Mouse (Mus musculus) midbrain, embryonic 16.5 days (tissue): ENCODE measurements around the gene Pde4dip. TPM values are rescaled to one million over a fixed set of nuclear protein-coding genes. Genes with fewer than 3 reads are reported as not detected.

ENCODE experiments used
- ATAC-seq: fragments of 200-750 bp; cut with Nextera tagmentation; 2 replicates; pipeline ENCODE4 v1.8.0; 2017; ENCODE audit warnings: moderate TSS enrichment
- H3K27ac ChIP-seq: fragments of 300-500 bp; sonication (generic); 2 replicates; pipeline ENCODE4 v1.5.1; 2014; ENCODE audit warnings: mild to moderate bottlenecking, low read length, mixed read lengths
- H3K27me3 ChIP-seq: fragments of 300-500 bp; sonication (generic); 2 replicates; pipeline ENCODE4 v1.6.1; 2014; ENCODE audit warnings: low read depth, low read length, mixed read lengths; ENCODE audit not compliant: control insufficient read depth, insufficient read depth
- H3K36me3 ChIP-seq: fragments of 300-500 bp; sonication (generic); 2 replicates; pipeline ENCODE4 v1.6.1; 2014; ENCODE audit warnings: mild to moderate bottlenecking, low read length, moderate library complexity, mixed read lengths; ENCODE audit not compliant: control insufficient read depth, insufficient read depth
- H3K4me1 ChIP-seq: fragments of 300-500 bp; sonication (generic); 2 replicates; pipeline ENCODE4 v1.6.1; 2014; ENCODE audit warnings: mild to moderate bottlenecking, low read length, mixed read lengths; ENCODE audit not compliant: control insufficient read depth, insufficient read depth
- H3K4me2 ChIP-seq: fragments of 300-500 bp; sonication (generic); 2 replicates; pipeline ENCODE4 v1.6.1; 2014; ENCODE audit warnings: mild to moderate bottlenecking, low read length, mixed read lengths
- H3K4me3 ChIP-seq: fragments of 300-500 bp; sonication (generic); 2 replicates; pipeline ENCODE4 v1.5.1; 2014; ENCODE audit warnings: low read depth, mild to moderate bottlenecking, low read length, moderate library complexity, mixed read lengths
- H3K9ac ChIP-seq: fragments of 300-500 bp; sonication (generic); 2 replicates; pipeline ENCODE4 v1.6.1; 2014; ENCODE audit warnings: low read depth, low read length, mixed read lengths
- H3K9me3 ChIP-seq: fragments of 300-500 bp; sonication (generic); replicated peaks from 2 replicates; pipeline ENCODE4 v1.6.1; 2014; ENCODE audit warnings: mild to moderate bottlenecking, low read length, mixed read lengths; ENCODE audit not compliant: control insufficient read depth, poor library complexity, severe bottlenecking
- WGBS: fragments of 180-500 bp; shearing (Covaris S2); extraction: QIAGEN DNeasy Blood & Tissue Kit; methylation state at CpG from one replicate; pipeline ENCODE4 v1.1.7; 2014; 5-methylcytosine and 5-hydroxymethylcytosine counted together
- polyA plus RNA-seq: library from polyadenylated mRNA; unstranded; fragments of >200 nt; fragmentation: Nextera tagmentation; extraction: Ambion mirVana; gene quantifications from 2 replicates; pipeline ENCODE4 v1.2.1, GENCODE M21; 2015

The Pde4dip gene
- polyA plus RNA-seq, 1 experiment from 2014 or later: 67.5 TPM

- ATAC-seq: peak; percentile 76
Measured at GRCm38 (mm10) chr3:97658426-97659193, 229.9 kb downstream of the Pde4dip start.

GRCm38 (mm10) chr3:97657655-97658411 is 230.7 kb downstream of the Pde4dip start, which contains the start of gene Prkab2:
Gene Prkab2 (plus strand): TSS chr3:97658193.
- 0 out of 2 replicates have a peak, but pooled peaks cover 2% of the 10 kb centered on the region for H3K36me3 ChIP-seq
- H3K27ac ChIP-seq: peak within 1 kb of the TSS; percentile 83
- H3K27me3 ChIP-seq: no peaks in the 10 kb centered on the region
- ATAC-seq: peak; percentile 93
- 1% methylated on average over 48 of the region's 51 CpGs for WGBS
- H3K4me1 ChIP-seq: peaks cover 14% of the 10 kb centered on the region
- H3K9ac ChIP-seq: peak within 1 kb of the TSS; percentile 89
- peak within 1 kb of the TSS; percentile 85 for H3K4me2 ChIP-seq
- H3K4me3 ChIP-seq: peak within 1 kb of the TSS; percentile 92
- H3K9me3 ChIP-seq: no peaks in the 10 kb centered on the region

More at GRCm38 (mm10) chr3:97658426-97659193, 229.9 kb downstream of the Pde4dip start:
- Histone ChIP-seq H3K4me3 (peak overlapping the region; percentile 92), H3K36me3 (peaks cover 2% of the 10 kb centered on the region; the same call in 1 of the 2 replicates), H3K4me2 (peak overlapping the region; percentile 85), H3K4me1 (peaks cover 14% of the 10 kb centered on the region), H3K27me3 (no peaks in the 10 kb centered on the region), H3K27ac (peak overlapping the region; percentile 83), H3K9ac (peak overlapping the region; percentile 89), H3K9me3 (no peaks in the 10 kb centered on the region)
- WGBS: under 1% methylated on average over 43 of the region's 50 CpGs

- Histone ChIP-seq H3K27ac (no peak overlapping the region), H3K4me2 (no peak overlapping the region), H3K27me3 (no peaks in the 10 kb centered on the region), H3K4me3 (no peak overlapping the region), H3K9ac (no peak overlapping the region), H3K4me1 (peaks cover 11% of the 10 kb centered on the region), H3K9me3 (no peaks in the 10 kb centered on the region), H3K36me3 (no peaks in the 10 kb centered on the region)
- WGBS: 81% methylated on average over 8 of the region's 8 CpGs
- ATAC-seq: no peak
Measured at GRCm38 (mm10) chr3:97654901-97655300, 233.6 kb downstream of the Pde4dip start.

GRCm38 (mm10) chr3:97653781-97654180 is 234.7 kb downstream of the Pde4dip start:
- WGBS: 88% methylated on average over 5 of the region's 5 CpGs
- ATAC-seq: no peak
- Histone ChIP-seq H3K9ac (no peak overlapping the region), H3K4me1 (no peaks in the 10 kb centered on the region; the same call in 1 of the 2 replicates), H3K36me3 (no peaks in the 10 kb centered on the region), H3K4me2 (no peak overlapping the region), H3K27me3 (no peaks in the 10 kb centered on the region), H3K27ac (no peak overlapping the region), H3K9me3 (no peaks in the 10 kb centered on the region), H3K4me3 (no peak overlapping the region)

- 89% methylated on average over 10 of the region's 10 CpGs for WGBS
- Histone ChIP-seq H3K36me3 (no peaks in the 10 kb centered on the region), H3K9me3 (no peaks in the 10 kb centered on the region), H3K4me1 (no peaks in the 10 kb centered on the region), H3K9ac (no peak overlapping the region), H3K4me2 (no peak overlapping the region), H3K27ac (no peak overlapping the region), H3K4me3 (no peak overlapping the region), H3K27me3 (no peaks in the 10 kb centered on the region)
- no peak for ATAC-seq
Measured at GRCm38 (mm10) chr3:97651604-97652003, 236.9 kb downstream of the Pde4dip start.

GRCm38 (mm10) chr3:97649469-97649868 is 239.0 kb downstream of the Pde4dip start:
- WGBS: 83% methylated on average over 6 of the region's 6 CpGs
- no peaks in the 10 kb centered on the region for H3K36me3 ChIP-seq
- H3K4me2 ChIP-seq: no peak overlapping the region
- H3K27me3 ChIP-seq: no peaks in the 10 kb centered on the region
- no peaks in the 10 kb centered on the region for H3K9me3 ChIP-seq
- H3K27ac ChIP-seq: no peak overlapping the region
- ATAC-seq: no peak
- no peak overlapping the region for H3K4me3 ChIP-seq
- no peak overlapping the region for H3K9ac ChIP-seq
- no peaks in the 10 kb centered on the region for H3K4me1 ChIP-seq

GRCm38 (mm10) chr3:97649022-97649421 is 239.5 kb downstream of the Pde4dip start:
- no peak overlapping the region for H3K4me3 ChIP-seq
- H3K4me1 ChIP-seq: no peaks in the 10 kb centered on the region
- 80% methylated on average over 3 of the region's 3 CpGs for WGBS
- ATAC-seq: no peak
- H3K27me3 ChIP-seq: no peaks in the 10 kb centered on the region
- H3K4me2 ChIP-seq: no peak overlapping the region
- H3K27ac ChIP-seq: no peak overlapping the region
- no peaks in the 10 kb centered on the region for H3K9me3 ChIP-seq
- no peak overlapping the region for H3K9ac ChIP-seq
- H3K36me3 ChIP-seq: no peaks in the 10 kb centered on the region

GRCm38 (mm10) chr3:97648518-97648917 is 240.0 kb downstream of the Pde4dip start:
- 32% methylated on average over 1 of the region's 1 CpGs for WGBS
- no peaks in the 10 kb centered on the region for H3K36me3 ChIP-seq
- no peak overlapping the region for H3K4me3 ChIP-seq
- H3K27ac ChIP-seq: no peak overlapping the region
- H3K9me3 ChIP-seq: no peaks in the 10 kb centered on the region
- no peaks in the 10 kb centered on the region for H3K4me1 ChIP-seq
- H3K4me2 ChIP-seq: no peak overlapping the region
- ATAC-seq: no peak
- no peaks in the 10 kb centered on the region for H3K27me3 ChIP-seq
- no peak overlapping the region for H3K9ac ChIP-seq

- Histone ChIP-seq H3K4me2 (no peak overlapping the region), H3K4me1 (no peaks in the 10 kb centered on the region), H3K27me3 (no peaks in the 10 kb centered on the region), H3K4me3 (no peak overlapping the region), H3K36me3 (no peaks in the 10 kb centered on the region), H3K9me3 (no peaks in the 10 kb centered on the region), H3K27ac (no peak overlapping the region), H3K9ac (no peak overlapping the region)
- 85% methylated on average over 9 of the region's 9 CpGs for WGBS
- no peak for ATAC-seq
Measured at GRCm38 (mm10) chr3:97642001-97642400, 246.5 kb downstream of the Pde4dip start.
